Mouse (Mus musculus): ENCODE results near the gene Gal3st1. TPM values are rescaled to one million over a fixed set of nuclear protein-coding genes. Genes with fewer than 3 reads are reported as not detected.
"Not testable (repeated sequence)": the region's sequence is repeated elsewhere in the genome, so short reads cannot be mapped to it uniquely, and the experiment has no call there.

Gene Gal3st1
- total RNA-seq, 2 experiments from 2014 or later: 9.2 to 9.9 TPM

DNA sequence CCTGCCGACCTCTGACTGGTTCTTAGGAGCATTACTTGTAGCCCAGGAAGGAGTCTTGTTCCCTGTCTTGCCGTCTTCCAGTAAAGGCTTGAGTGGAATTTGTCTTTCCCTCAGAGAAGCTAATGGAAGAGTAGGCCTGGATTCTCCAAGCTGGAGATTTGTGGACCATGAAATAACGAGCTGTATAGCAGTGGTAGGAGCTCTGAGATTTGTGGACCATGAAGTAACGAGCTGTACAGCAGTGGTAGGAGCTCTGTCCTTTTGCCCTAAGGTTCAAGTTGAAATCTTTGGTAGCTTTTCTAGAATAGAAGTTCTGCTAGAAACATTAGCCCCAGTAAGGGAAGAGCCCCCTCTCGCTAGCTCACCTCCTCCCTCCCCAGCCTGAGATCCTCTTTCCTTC lies 5.0 kb upstream of the Gal3st1 start:
- no peak for DNase-seq (ENCODE audit: extremely low spot score in 1 of 2, low spot score in 2 of 2)
- intact Hi-C loops (cut with DNase I): no loop called here

DNA sequence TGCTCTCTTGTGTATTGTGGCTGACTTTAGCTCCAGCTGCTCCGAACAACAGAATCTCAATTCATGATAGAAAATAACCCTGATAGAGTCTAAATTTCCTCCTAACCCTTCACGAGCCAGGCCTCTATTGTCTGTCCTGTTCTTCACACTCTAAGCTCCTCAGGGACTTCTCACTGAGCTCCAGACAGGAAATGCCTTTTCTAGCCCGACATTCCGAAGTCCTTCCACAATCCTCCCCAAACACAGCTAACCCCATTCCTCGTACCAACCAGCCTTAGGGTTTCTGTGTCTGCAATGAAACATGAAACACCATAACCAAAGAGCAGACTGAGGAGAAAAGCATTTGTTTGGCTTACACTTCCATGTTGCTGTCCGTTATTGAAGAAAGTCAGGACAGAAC lies 1.9 kb upstream of the Gal3st1 start:
- DNase-seq (ENCODE audit: extremely low spot score in 1 of 2, low spot score in 2 of 2): no peak
- intact Hi-C loops (cut with DNase I): no loop called here

DNA sequence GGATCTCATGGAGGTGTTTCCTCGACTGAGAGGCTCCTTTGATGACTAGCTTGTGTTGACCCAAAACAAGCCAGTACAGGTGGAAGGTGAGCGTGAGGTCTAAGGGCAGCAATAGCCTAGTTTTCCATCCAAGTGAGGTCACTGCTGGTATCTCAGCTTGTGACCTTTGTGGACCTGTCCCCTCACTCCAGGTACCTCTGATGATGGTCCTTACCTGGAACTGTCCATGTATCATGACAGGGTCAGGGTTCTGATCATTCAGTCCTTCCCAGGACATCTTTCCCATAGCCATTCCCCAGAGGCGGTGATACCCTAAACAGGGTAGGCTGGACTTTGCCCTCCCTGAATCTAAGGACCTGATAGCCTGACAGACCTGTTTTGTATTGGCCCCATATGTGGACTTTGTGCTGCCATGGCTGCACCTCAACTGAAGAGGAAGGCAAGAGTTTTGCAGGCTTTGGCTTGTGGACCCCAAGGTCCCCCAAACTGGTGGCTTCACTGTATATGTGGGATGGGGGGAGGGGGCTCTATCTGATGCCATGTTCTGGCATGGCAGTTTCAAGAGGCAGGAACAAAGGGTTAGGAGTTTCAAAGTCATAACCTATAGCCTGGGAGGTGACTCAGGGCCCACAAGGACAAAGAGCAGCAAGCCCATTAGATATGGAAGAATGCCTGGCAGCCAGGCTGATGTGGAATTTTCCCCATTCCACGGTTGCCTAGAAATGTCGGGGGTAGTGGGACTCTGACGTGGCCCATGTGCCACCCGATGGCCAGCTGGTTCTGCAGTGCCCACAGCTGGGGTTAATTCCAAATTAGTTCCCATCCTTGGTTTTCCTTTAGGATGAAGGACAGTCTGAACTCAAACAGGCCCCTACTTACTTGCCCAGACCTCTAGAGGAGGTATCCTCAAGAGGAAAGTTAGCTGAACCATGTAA lies 894 bp upstream of the Gal3st1 start:
- intact Hi-C loops (cut with DNase I): no loop called here

DNA sequence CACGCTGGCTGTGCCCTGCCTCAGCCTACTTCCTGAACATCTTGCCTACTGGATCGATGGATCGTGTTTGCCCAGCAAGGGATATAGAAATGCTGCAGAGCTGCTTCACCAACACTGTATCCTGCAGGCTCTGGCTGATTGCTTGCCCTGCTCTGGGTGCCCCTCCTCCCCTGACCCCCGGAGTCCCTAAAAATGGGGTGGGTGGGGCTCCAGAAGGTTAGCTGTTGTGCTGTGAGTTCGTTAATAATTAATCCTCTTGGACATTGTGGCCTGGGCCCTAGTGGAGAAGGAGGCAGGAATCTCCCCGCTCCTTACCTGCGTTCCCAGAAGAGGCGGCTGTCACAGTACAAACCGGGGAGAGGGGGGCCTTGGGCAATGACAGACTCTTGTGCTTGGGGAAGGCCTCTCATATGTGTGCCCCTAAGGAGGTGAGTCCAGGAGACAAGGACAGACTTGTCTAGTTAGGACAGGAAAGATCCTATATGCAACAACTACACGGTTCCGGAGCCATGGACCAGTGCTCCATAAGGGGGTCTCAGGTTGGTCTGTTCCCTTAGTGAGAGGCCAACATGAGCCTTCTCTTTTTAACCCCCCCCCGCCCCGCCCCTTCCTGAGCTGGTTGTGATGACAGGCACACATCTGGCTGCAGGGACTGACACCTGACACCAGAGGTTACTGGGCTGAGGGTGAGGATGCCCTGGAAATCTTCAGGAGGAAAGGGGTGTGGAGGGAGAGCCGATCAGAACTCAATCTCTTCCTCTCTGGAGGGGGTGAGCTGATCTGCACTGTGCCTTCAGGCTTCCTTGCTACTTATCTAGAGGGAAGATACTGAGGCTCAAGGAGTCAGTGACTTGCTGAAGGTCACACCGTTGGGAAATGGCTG lies 668 bp downstream of the Gal3st1 start:
- no peak for DNase-seq (ENCODE audit: extremely low spot score in 1 of 2, low spot score in 2 of 2)

More for the DNA sequence above, 894 bp upstream of the Gal3st1 start:
- DNase-seq (ENCODE audit: extremely low spot score in 1 of 2, low spot score in 2 of 2): no peak

DNA sequence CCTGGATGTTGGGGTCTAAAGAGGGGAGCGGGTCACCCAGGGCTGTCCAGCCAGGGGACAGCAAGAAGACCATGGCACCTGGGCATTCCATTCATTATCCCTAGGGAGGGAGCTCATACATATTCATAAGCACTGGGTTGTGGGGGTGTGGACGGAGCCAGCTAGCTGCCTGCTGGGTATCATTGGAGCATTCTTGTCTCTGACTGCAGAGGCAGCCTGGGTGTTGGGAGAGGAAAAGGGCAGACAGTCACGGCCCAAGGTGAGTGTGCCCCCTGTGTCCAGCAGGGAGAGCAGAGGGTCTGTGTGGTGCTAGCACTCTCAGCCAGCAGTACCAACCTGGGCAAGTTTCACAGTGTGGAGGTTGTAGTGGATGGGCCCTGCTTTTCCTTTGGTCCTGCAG lies 6.3 kb downstream of the Gal3st1 start:
- intact Hi-C loops (cut with DNase I): no loop called here
- DNase-seq (ENCODE audit: extremely low spot score in 1 of 2, low spot score in 2 of 2): no peak

More for the DNA sequence above, 668 bp downstream of the Gal3st1 start:
- intact Hi-C loops (cut with DNase I): no loop called here

DNA sequence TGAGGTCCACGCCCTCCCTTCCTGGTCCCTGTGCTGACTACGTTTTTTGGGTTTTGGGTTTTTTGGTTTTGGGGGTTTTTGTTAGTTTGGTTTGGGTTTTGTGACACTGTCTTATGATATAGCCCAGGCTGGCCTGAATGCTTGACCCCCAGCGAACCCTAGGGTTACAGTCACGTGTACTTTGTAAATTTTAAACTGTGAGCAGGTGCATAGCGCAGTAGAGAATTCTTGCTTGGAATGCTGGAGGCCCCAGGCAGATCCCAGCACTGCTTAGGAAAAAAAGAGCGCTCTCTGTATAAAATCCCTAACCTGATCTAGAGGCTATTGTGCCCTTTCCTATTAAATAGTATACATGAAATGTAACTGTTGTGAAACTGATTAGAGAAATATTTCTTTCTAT lies 9.7 kb downstream of the Gal3st1 start:
- intact Hi-C loops (cut with DNase I): no loop called here
- no peak for DNase-seq (ENCODE audit: extremely low spot score in 1 of 2, low spot score in 2 of 2)

DNA sequence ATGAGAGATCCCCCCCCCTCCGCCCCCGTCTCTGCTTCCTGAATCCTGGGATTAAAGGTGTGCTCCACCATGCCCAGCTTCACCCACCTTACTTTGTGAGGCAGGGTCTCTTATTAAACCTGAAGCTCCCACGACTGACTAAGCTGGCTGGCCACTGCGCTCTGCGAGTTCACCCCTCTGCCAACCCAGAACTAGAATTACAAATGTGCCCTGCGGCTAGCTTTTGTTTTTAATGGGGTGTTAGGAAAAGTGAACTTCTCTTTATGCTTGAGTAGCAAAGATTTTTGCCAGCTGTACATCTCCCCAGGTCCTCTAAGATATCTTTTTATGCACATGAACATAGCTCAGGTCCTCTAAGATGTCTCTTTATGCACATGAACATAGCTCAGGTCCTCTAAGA lies 10.5 kb downstream of the Gal3st1 start:
- intact Hi-C loops (cut with DNase I): no loop called here
- DNase-seq (ENCODE audit: extremely low spot score in 1 of 2, low spot score in 2 of 2): no peak

DNA sequence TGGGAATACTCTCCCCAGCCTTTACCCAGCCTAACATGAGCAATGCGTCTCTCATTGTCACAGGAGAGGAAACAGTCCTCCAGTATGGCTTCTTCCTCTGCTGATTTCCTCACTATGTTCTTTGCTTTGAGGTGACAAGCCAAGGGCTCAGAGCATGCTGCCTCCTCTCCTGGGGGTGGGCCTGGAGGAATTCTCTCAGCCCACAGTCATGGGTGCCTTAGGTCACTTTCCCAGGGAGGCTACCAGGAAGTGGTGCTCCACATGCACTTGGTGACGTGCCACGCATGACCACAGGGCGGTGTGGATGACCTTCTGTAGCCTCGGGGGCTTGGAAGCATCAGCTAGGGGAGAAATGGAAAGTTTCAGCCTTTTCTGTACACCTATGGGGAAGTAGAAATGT lies 12.1 kb downstream of the Gal3st1 start:
- DNase-seq (ENCODE audit: extremely low spot score in 1 of 2, low spot score in 2 of 2): no peak
- intact Hi-C loops (cut with DNase I): no loop called here

DNA sequence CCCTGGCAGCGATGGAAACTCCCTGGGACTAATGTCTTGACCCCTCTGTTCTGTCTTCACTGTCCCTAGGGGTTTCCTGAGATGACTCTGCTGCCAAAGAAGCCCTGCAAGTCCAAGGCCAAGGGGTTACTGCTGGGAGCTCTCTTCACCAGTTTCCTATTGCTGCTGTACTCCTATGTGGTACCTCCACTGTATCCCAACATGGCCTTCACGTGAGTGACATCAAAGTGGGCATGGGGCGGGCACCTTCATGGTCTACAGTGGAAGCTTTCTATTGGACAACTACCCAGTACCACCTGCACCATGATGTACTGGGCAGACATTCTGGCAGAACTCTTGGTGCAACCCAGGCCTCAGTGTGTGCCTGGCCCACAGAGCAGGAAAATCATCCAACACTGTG lies 13.4 kb downstream of the Gal3st1 start:
- intact Hi-C loops (cut with DNase I): no loop called here

DNA sequence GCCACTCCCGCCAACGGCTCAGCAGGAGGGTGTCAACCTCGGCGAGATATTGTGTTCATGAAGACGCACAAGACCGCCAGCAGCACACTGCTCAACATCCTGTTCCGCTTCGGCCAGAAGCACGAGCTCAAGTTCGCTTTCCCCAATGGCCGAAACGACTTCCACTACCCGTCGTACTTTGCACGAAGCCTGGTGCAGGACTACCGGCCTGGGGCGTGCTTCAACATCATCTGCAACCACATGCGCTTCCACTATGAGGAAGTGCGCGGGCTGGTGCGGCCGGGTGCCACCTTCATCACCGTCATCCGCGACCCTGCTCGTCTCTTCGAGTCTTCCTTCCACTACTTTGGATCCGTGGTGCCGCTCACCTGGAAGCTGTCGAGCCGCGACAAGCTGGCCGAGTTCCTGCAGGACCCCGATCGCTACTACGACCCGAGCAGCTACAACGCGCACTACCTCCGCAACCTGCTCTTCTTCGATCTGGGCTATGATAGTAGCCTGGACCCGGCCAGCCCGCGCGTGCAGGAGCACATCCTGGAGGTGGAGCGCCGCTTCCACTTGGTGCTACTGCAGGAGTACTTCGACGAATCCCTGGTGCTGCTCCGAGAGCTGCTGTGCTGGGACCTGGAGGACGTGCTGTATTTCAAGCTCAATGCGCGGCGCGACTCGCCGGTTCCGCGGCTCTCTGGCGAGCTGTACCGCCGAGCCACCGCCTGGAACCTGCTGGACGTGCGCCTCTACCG lies 14.7 kb downstream of the Gal3st1 start:
- intact Hi-C loops (cut with DNase I): no loop called here
- no peak for DNase-seq (ENCODE audit: extremely low spot score in 1 of 2, low spot score in 2 of 2)

More for the DNA sequence above, 13.4 kb downstream of the Gal3st1 start:
- no peak for DNase-seq (ENCODE audit: extremely low spot score in 1 of 2, low spot score in 2 of 2)

DNA sequence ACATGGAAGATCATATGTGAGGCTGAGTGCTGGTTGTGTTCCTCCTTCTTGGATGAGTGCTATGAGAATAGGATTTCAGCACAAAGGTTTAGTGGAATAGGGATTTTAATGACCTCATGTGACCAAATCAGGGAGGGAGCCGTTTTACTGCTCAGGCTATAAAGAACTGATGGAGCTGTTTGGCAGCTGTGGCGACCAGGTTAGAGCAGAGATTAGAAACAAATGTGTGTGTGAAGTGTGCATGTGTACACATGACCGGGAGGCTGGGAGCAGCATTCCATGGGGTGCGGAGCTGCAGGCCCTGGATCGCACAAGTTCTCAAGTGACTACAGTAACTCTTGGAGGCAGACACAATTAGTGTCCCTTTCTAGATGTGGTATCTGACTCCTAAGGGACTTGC lies 16.1 kb downstream of the Gal3st1 start:
- intact Hi-C loops (cut with DNase I): no loop called here
- no peak for DNase-seq (ENCODE audit: extremely low spot score in 1 of 2, low spot score in 2 of 2)

DNA sequence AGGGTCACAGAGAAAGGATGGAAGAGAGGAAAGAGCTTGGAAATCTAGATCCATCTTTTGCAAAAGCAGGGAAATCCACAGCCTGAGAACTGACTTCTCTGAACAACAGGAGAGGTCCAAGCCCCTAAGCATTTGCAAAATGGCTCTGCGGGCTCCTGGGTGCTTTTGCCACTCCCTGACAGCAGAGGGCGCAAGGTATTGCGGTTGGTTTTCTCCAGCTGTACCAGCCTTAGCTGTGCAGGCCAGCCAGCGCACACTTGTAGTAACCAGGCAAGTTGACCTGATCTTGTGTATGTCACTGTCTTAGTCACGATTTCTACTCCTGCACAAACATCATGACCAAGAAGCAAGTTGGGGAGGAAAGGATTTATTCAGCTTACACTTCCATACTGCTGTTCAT lies 18.2 kb downstream of the Gal3st1 start:
- DNase-seq (ENCODE audit: extremely low spot score in 1 of 2, low spot score in 2 of 2): peak; percentile 61 to 74
- intact Hi-C loops (cut with DNase I): loop anchor here (2.0 kb wide), 1 partner anchor 81 kb away; no protein-coding TSS in a partner anchor

DNA sequence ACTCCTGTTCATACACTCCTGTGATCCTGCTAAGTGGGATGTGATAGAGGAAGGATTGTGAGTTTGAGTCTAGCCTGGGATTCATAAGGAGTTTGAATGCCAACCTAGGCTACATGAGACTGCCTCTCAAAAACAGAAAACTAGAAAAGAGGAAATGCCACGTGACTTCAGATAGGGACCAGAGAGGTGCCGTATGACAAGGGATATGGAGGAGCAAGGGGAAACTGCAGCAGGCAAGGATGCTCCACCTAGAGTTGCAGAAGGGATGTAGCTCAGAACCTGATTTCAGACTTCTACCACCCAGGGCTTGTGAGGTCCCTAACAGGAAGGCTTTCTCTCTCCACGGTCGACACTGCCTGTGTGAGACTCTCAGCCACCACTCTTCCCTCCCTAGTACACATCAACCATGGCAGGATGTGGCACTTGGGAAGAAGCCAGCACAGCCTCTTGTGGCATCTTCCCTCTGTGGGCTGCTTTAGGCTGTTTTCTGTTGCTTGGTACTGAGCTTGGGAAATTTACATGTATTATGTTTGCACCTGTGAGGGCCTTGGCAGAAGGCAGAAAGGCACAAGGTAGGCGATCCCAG lies 21.9 kb downstream of the Gal3st1 start:
- intact Hi-C loops (cut with DNase I): no loop called here
- DNase-seq (ENCODE audit: extremely low spot score in 1 of 2, low spot score in 2 of 2): no peak

DNA sequence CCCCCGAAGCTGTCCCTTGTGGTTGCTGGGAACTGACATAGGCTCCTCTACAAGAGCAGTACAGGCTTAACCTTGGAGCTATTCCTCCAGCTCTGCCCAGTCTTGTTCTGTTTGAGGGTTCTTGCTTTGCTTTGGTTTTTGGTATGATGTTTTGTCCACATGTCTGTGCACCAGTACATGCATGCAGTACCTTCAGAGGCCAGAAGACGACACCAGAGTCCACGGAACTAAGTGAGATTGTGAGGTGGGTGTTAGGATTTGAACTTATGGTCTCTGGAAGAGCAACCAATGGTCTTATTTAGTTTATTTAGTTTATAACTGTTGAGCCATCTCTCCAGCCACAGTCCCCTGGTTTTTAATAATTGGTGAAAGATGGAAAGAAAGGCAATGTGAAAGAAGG lies 23.0 kb downstream of the Gal3st1 start:
- no peak for DNase-seq (ENCODE audit: extremely low spot score in 1 of 2, low spot score in 2 of 2)
- intact Hi-C loops (cut with DNase I): no loop called here

DNA sequence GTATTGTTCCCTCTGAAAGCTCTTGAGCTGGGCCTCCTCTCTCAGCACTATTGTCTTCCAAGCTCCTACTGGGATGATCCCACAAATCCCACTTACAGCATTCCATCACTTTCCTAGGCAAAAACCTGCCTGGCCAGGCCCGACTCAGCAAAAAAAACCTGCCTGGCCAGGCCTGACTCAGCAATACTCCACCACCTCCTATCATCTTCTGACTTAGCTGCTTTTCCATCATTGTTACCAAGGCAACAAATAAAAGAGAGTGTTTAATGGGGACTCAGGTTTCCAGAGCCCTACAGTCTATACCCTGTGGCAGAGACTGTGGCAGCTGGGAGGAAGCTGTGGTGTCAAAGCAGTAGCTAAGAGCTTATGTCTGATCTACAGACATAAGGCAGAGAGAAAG lies 29.2 kb downstream of the Gal3st1 start:
- intact Hi-C loops (cut with DNase I): no loop called here
- no peak for DNase-seq (ENCODE audit: extremely low spot score in 1 of 2, low spot score in 2 of 2)

DNA sequence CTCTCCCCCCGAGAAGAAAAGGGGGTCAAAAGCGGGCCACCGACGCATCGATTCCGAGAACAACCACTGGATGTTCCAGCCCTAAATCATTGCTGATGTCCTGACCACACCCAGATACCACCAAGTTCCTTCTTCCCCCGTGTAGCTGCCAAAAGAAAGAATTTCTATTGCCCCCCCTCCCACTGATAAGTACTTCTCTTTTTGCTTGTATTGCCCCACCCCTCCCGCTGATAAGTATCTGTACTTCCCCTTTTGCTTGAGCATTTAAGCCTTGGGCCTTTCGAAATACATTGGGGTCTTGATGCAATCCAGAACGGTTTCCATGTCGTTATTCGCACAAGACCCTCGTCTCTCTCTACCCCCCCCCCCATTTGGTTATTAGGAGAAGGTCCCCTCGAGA lies 32.4 kb downstream of the Gal3st1 start:
- DNase-seq (ENCODE audit: extremely low spot score in 1 of 2, low spot score in 2 of 2); intact Hi-C loops (cut with DNase I): not testable (repeated sequence)

DNA sequence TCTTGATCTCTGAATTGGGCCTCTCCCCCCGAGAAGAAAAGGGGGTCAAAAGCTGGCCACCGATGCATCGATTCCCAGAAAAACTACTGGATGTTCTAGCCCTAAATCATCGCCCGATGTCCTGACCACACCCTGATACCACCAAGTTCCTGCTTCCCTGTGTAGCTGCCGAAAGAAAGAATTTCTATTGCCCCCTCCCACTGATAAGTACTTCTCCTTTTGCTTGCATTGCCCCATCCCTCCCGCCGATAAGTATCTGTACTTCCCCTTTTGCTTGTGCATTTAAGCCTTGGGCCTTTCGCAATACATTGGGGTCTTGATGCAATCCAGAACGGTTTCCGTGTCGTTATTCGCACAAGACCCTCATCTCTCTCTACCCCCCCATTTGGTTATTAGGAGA lies 38.7 kb downstream of the Gal3st1 start:
- DNase-seq (ENCODE audit: extremely low spot score in 1 of 2, low spot score in 2 of 2); intact Hi-C loops (cut with DNase I): not testable (repeated sequence)

DNA sequence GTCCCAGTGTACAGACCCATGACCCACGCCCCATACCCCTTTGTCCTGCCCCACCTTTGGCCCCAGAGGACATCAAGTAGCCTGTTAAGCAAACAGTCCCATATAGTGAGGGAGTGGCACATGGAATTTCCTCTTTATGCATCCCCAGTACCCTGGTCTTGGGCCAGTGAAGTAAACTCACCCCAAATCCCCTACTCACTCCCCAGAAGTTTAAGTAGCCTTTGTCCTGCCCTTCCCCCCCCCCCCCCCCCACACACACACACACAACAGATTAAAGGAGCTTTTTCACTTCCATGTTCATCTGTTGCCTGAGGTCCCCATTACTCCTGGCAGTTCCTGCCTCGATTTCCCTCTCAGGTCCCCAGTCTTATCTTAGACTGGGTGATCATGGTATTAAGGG lies 39.9 kb downstream of the Gal3st1 start:
- intact Hi-C loops (cut with DNase I): no loop called here
- DNase-seq (ENCODE audit: extremely low spot score in 1 of 2, low spot score in 2 of 2): no peak

DNA sequence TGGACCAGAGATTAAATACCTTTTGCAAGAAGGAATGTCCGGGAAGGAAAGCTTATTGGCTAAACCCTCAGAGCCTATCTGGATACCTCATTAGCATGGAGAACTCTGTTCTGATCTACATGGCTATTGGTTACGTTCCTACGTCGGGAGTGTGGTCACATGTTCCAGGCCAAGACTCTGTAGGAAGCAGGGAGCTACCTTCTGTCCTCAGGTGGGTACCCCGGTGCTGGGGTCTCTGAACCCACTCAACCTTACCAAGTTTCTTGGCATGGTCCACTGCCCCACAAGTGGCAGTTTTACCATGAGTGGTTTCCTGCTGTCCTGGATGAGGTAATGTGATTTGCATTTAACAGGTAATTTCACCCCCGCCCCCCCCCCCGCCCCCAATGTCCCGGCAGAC lies 43.6 kb downstream of the Gal3st1 start:
- intact Hi-C loops (cut with DNase I): no loop called here
- no peak for DNase-seq (ENCODE audit: extremely low spot score in 1 of 2, low spot score in 2 of 2)
